Mouse (Mus musculus): Measurements from ENCODE around the gene Trim52. TPM values are rescaled to one million over a fixed set of nuclear protein-coding genes. Genes with fewer than 3 reads are reported as not detected.

The Trim52 gene
- total RNA-seq, 2 experiments from 2014 or later = not detected

Other genes starting within 250 kb of the Trim52 start
- 10 to 100 TPM; 60.5 to 75.1 TPM for gene Spry2, start 209.4 kb upstream of the Trim52 start, total RNA-seq (2021)